Mouse (Mus musculus) lung, postnatal 0 days (tissue): ENCODE measurements around the gene Cryzl2. TPM values are rescaled to one million over a fixed set of nuclear protein-coding genes. Genes with fewer than 3 reads are reported as not detected.
A peak's percentile ranks its signal among the peaks of the same experiment; 100 is the strongest.

Source experiments
- ATAC-seq: fragments of 200-750 bp; cut with Nextera tagmentation; 2 replicates; pipeline ENCODE4 v1.8.0; 2017; ENCODE audit warnings: moderate library complexity
- DNase-seq: peaks from one replicate; pipeline ENCODE4 v3.0.0-alpha.2; 2016; ENCODE audit warnings: low spot score
- H3K27ac ChIP-seq: fragments of 300-500 bp; sonication (generic); 2 replicates; pipeline ENCODE4 v1.5.1; 2014; ENCODE audit warnings: antibody characterized with exemption, mild to moderate bottlenecking, low read length, mixed read lengths
- H3K27me3 ChIP-seq: fragments of 300-500 bp; sonication (generic); replicated peaks from 2 replicates; pipeline ENCODE4 v1.6.1; 2014; ENCODE audit warnings: low read length, mixed read lengths; ENCODE audit not compliant: insufficient read depth
- H3K36me3 ChIP-seq: fragments of 300-500 bp; sonication (generic); 2 replicates; pipeline ENCODE4 v1.6.1; 2014; ENCODE audit warnings: low read length, mixed read lengths; ENCODE audit not compliant: insufficient read depth
- H3K4me1 ChIP-seq: fragments of 300-500 bp; sonication (generic); 2 replicates; pipeline ENCODE4 v1.6.1; 2014; ENCODE audit warnings: antibody characterized with exemption, low read depth, low read length, mixed read lengths; ENCODE audit not compliant: insufficient read depth
- H3K4me2 ChIP-seq: fragments of 300-500 bp; sonication (generic); replicated peaks from 2 replicates; pipeline ENCODE4 v1.6.1; 2014; ENCODE audit warnings: low read depth, mild to moderate bottlenecking, low read length, moderate library complexity, mixed read lengths
- H3K4me3 ChIP-seq: fragments of 300-500 bp; sonication (generic); 2 replicates; pipeline ENCODE4 v1.5.1; 2014; ENCODE audit warnings: low read depth, low read length
- H3K9ac ChIP-seq: fragments of 300-500 bp; sonication (generic); replicated peaks from 2 replicates; pipeline ENCODE4 v1.6.1; 2014; ENCODE audit warnings: low read depth, mild to moderate bottlenecking
- H3K9me3 ChIP-seq: fragments of 300-500 bp; sonication (generic); 2 replicates; pipeline ENCODE4 v1.6.1; 2016; ENCODE audit warnings: low read length, mixed read lengths
- CTCF ChIP-seq: IDR thresholded peaks from 2 replicates; pipeline ENCODE4 v1.5.1; 2016; ENCODE audit warnings: antibody characterized with exemption, mild to moderate bottlenecking
- EP300 ChIP-seq: IDR thresholded peaks from 2 replicates; pipeline ENCODE4 v1.6.1; 2016; ENCODE audit warnings: antibody characterized with exemption, mild to moderate bottlenecking, control low read depth
- WGBS: fragments of 180-500 bp; shearing (Covaris S2); extraction: QIAGEN DNeasy Blood & Tissue Kit; methylation state at CpG from one replicate; pipeline ENCODE4 v1.1.7; 2014; 5-methylcytosine and 5-hydroxymethylcytosine counted together
- polyA plus RNA-seq: library from polyadenylated mRNA; unstranded; fragments of >200 nt; fragmentation: Nextera tagmentation; extraction: Ambion mirVana; gene quantifications from 2 replicates; pipeline ENCODE4 v1.2.1, GENCODE M21; 2015

The Cryzl2 gene
- polyA plus RNA-seq, 1 experiment from 2014 or later: 9.4 TPM

DNA sequence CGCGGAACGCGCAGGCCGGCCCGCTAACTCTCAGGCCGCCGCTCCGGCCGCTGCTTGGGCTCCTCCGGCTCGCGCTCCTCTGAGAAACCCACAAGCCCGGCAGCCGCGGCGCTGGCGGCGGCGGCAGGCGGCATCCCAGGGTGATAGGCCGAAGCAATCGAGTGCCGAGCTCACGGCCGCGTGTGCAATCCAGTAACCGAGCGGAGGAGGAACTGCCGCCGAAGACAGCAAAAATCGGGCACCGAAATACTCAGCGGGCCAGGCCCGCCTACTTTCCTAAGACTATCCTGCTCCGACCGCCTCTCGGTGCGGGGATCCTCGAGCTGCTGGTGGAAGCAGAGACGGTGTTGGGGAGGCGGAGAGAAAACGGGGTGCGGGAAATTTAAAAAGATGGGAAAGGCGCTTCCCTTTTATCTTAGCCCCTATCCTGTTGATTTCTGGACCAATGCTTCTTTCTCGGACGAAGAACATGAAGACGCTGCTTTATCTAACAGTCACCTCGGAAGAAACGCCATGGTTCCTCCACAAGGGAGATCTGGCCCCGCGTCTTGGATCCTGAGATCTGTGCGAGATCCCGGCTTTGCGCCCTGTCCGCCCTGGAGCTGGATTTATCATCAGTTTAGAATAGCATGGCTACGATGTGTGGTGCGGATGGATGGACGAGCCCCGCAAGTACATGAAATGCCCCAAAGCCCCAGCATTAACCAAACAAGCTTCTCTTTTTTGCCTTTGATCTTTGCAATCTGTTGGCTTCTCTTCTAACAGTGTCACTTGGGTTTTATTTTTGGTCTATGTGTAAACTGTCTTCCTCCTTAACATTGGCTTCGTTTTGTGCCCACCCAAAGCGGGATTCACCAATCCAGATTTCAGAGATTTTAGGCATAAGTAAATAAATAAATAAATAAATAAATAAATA is 45.7 kb upstream of the Cryzl2 start, which contains the start of gene Rasal2:
Rasal2 (minus strand) TSS at position 142 of the 916 bp plus-strand sequence.
- H3K9ac ChIP-seq: peak within 1 kb of the TSS; percentile 62
- no peaks in the 10 kb centered on the region for H3K9me3 ChIP-seq
- peak within 1 kb of the TSS; percentile 92 for H3K27ac ChIP-seq
- peak within 1 kb of the TSS; percentile 78 for H3K4me2 ChIP-seq
- H3K27me3 ChIP-seq: no peaks in the 10 kb centered on the region
- WGBS: under 1% methylated on average over 62 of the region's 62 CpGs
- H3K36me3 ChIP-seq: no peaks in the 10 kb centered on the region
- TF ChIP-seq CTCF (peak; percentile 1; the same call in 1 of the 2 replicates), EP300 (no peak)
- peak; percentile 96 for ATAC-seq
- H3K4me1 ChIP-seq: no peaks in the 10 kb centered on the region
- DNase-seq: peak; percentile 98
- peak within 1 kb of the TSS; percentile 90 for H3K4me3 ChIP-seq

DNA sequence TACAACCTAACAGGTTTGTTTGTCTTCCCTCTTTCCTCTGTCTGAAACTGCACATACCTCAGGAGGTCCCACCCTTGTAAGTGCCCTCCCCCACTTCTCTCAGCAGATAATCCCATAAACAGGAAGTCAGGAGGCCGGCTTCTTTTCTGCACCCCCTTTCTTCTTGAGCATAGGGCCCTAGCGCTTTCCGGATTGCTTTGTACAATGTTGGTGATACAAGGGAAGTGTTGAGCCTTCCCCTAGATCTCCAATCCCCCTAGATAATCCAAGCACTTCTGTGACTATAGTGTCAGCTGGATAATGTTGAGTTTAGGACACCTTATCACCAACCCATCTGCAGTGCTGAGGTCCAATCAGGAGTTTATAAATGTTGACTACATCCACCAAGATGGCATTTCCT is 42.6 kb upstream of the Cryzl2 start:
- ATAC-seq: no peak
- Histone ChIP-seq H3K4me3 (no peak overlapping the region), H3K36me3 (no peaks in the 10 kb centered on the region), H3K4me2 (no peak overlapping the region), H3K9ac (no peak overlapping the region), H3K27ac (peak overlapping the region; percentile 58), H3K27me3 (no peaks in the 10 kb centered on the region), H3K9me3 (no peaks in the 10 kb centered on the region), H3K4me1 (no peaks in the 10 kb centered on the region)
- no peak for TF ChIP-seq EP300
- TF ChIP-seq CTCF: no peak
- DNase-seq: peak; percentile 24
- WGBS: 58% methylated on average over 3 of the region's 3 CpGs

DNA sequence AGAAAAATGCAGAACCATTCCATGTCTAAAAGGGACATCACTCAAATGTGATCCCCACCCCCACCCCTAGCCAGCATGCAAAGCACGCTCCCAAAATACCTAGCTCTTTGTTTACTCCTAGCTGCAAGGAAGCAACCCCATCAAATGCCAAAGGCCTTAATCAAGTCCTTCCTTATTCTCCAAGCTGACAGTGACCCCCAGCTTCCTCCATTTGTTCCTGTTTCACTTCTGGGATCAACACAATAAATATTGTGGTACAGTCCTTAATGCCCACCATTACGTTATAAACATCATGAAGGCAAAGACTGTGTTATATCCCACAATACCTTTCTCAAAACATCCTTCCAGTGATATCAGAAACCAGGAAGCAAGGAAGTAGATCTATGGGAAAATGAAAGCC is 41.7 kb upstream of the Cryzl2 start:
- Histone ChIP-seq H3K36me3 (no peaks in the 10 kb centered on the region), H3K9ac (no peak overlapping the region), H3K4me1 (no peaks in the 10 kb centered on the region), H3K27me3 (no peaks in the 10 kb centered on the region), H3K4me2 (no peak overlapping the region), H3K4me3 (no peak overlapping the region), H3K27ac (0 out of 2 replicates have a peak overlapping the region, but pooled peaks have one; percentile 16), H3K9me3 (no peaks in the 10 kb centered on the region)
- ATAC-seq (no peak), DNase-seq (peak; percentile 37)
- 72% methylated on average over 2 of the region's 2 CpGs for WGBS
- TF ChIP-seq EP300: peak; percentile 64
- TF ChIP-seq CTCF: no peak

DNA sequence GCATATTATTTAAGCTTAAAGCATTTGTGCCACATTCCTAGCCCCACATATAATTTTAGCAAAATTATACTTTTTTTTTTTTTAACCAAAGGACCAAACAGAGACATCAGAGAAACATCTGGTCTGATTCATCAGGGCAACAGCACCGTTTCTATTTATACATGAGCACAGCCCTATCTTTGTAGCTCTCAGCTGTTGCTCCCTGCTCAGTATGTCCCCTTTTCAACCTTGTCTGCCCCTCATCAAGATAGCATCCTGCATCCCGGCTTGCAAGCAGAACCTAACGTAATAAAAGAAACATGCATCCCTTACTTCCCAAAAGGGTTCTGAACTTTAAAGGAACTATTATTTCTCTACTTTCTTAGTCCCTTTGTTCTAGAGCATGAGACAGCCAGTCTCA is 41.0 kb upstream of the Cryzl2 start:
- Histone ChIP-seq H3K36me3 (no peaks in the 10 kb centered on the region), H3K9ac (no peak overlapping the region)

DNA sequence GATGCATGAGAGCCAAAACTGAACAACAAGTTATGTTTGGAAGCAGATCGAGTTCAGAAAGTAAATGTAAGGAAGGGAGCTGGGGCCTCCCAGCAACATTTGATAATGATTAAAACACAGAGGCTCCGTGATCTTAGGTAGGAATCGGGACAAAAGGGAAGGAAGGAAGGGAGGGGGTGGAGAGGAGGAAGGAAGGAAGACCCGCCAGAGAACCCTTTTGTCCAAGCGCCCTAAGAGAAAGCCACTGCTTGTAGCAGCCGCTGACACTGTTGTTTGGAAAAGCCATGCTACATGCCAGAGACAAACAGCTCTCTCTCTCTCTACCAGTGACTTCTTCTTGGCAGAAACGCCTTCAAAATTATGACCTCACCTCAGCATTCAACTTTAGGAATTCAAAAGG is 40.5 kb upstream of the Cryzl2 start:
- DNase-seq (peak; percentile 47), ATAC-seq (peak; percentile 76)
- Histone ChIP-seq H3K36me3 (no peaks in the 10 kb centered on the region), H3K9me3 (no peaks in the 10 kb centered on the region), H3K4me1 (no peaks in the 10 kb centered on the region), H3K27me3 (no peaks in the 10 kb centered on the region), H3K4me3 (no peak overlapping the region), H3K27ac (peak overlapping the region; percentile 66), H3K9ac (no peak overlapping the region), H3K4me2 (no peak overlapping the region)
- TF ChIP-seq CTCF: no peak
- peak; percentile 81 for TF ChIP-seq EP300
- 56% methylated on average over 7 of the region's 7 CpGs for WGBS

More for the DNA sequence above, 41.0 kb upstream of the Cryzl2 start:
- 48% methylated on average over 3 of the region's 3 CpGs for whole genome bisulfite sequencing
- TF ChIP-seq CTCF (no peak), EP300 (no peak)
- DNase-seq: no peak
- H3K27me3 ChIP-seq: no peaks in the 10 kb centered on the region
- H3K27ac ChIP-seq: peak overlapping the region; percentile 66
- ATAC-seq: no peak
- H3K9me3 ChIP-seq: no peaks in the 10 kb centered on the region
- no peak overlapping the region for H3K4me3 ChIP-seq
- H3K4me2 ChIP-seq: no peak overlapping the region
- no peaks in the 10 kb centered on the region for H3K4me1 ChIP-seq

DNA sequence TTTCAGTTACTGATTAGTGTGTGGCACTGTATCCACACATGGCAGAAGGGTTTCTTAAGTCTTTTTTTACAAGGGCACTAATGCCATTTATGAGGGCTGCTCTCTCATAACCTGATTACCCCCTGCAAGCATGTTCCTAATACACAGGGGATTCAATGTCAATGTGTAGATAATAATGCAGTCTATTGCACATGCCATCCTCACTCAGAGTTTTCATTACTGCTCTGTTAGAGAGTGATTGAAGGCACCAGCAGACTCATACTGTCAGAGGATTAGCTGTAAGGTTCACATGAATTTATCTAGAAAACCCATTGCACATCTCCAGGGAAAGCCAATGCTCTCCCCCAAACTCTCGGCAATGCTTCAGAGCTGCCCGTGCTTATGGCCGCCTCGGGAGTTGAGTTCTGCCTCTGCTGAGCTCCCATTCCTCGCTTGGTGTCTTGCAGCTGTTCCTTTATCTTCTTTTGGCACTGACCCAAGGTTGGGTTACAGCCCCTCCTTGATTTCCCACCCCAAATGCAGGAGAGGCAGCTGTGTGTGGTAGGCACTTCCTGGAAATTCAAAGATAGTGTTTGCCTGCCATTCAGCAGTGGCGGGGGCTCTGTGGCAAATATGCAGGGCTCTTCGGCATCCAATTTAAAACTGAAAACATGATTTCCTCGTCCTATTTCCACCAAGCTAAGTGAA is 32.5 kb upstream of the Cryzl2 start:
- TF ChIP-seq CTCF: no peak
- TF ChIP-seq EP300: no peak
- no peaks in the 10 kb centered on the region for H3K4me1 ChIP-seq
- H3K27ac ChIP-seq: no peak overlapping the region
- no peaks in the 10 kb centered on the region for H3K27me3 ChIP-seq
- WGBS: 25% methylated on average over 8 of the region's 8 CpGs
- peak; percentile 58 for DNase-seq
- peak overlapping the region; percentile 44 for H3K4me2 ChIP-seq
- peak; percentile 47; the same call in 1 of the 2 replicates for ATAC-seq
- H3K36me3 ChIP-seq: no peaks in the 10 kb centered on the region
- no peak overlapping the region for H3K4me3 ChIP-seq
- H3K9ac ChIP-seq: no peak overlapping the region
- H3K9me3 ChIP-seq: no peaks in the 10 kb centered on the region
